In genomic region chr4:148083176-148083899, GRCm38 (mm10) we compare ENCODE assay signal across 9 mouse cellular contexts. TPM values are rescaled to one million over a fixed set of nuclear protein-coding genes. Genes with fewer than 3 reads are reported as not detected.
DNase-seq lines count a peak whose midpoint lies in the region; ATAC-seq and TF ChIP-seq lines count a peak whose summit lies in the region.
"Had no signal": no experiment of that assay in that cellular context is flagged by ENCODE, and none has a peak within 500 bp of the region (broad histone marks: within the 10 kb centered on the region; RNA-seq: fewer than 3 reads in every experiment).

No protein-coding gene starts in this region.

- peaks cover 15% of the 10 kb centered on the region for H3K36me3 ChIP-seq in kidney, embryonic 14.5 days (ENCODE audit: control insufficient read depth, insufficient read depth, low read length)
- peaks cover 24% of the 10 kb centered on the region for H3K36me3 ChIP-seq in heart, embryonic 13.5 days
- no peaks in the 10 kb centered on the region for H3K36me3 ChIP-seq in liver, adult 2 months (ENCODE audit: control insufficient read depth, insufficient read depth, low read length)
- H3K36me3 ChIP-seq in forebrain, embryonic 14.5 days (ENCODE audit: control insufficient read depth, insufficient read depth, low read length): no peaks in the 10 kb centered on the region

- H3K4me1 ChIP-seq in kidney, embryonic 14.5 days (ENCODE audit: control insufficient read depth, insufficient read depth, low read length): peaks cover 31% of the 10 kb centered on the region
- peaks cover 52% of the 10 kb centered on the region for H3K4me1 ChIP-seq in heart, embryonic 13.5 days
- no peaks in the 10 kb centered on the region for H3K4me1 ChIP-seq in liver, adult 2 months (ENCODE audit: control insufficient read depth, insufficient read depth, low read length)
- peaks cover 14% of the 10 kb centered on the region for H3K4me1 ChIP-seq in forebrain, embryonic 14.5 days (ENCODE audit: control insufficient read depth, insufficient read depth, low read length)

- H3K4me3 ChIP-seq in kidney, embryonic 14.5 days (ENCODE audit: low read length): no peak overlapping the region
- no peak overlapping the region for H3K4me3 ChIP-seq in heart, embryonic 13.5 days
- H3K4me3 ChIP-seq in liver, adult 2 months (ENCODE audit: insufficient read depth, low read depth, low read length): no peak overlapping the region
- no peak overlapping the region for H3K4me3 ChIP-seq in forebrain, embryonic 14.5 days (ENCODE audit: low read depth, low read length)
- H3K4me3 ChIP-seq: stomach, embryonic 15.5 days had no signal

- no peak for TF ChIP-seq CTCF in liver, adult 2 months (IDR thresholded peaks at IDR 0.05; ENCODE audit: low read depth, low read length)

- peak; percentile 60 for DNase-seq in kidney, adult 11 months
- DNase-seq in liver, adult 2 months (ENCODE audit: extremely low read depth, low read depth, low spot score): no peak
- DNase-seq in thymus, adult 18-20 months: peak; percentile 47 to 70
- no peak for DNase-seq in forebrain, embryonic 14.5 days (ENCODE audit: low spot score)
- DNase-seq in frontal cortex, postnatal 10 days (ENCODE audit: low spot score in 2 of 2): no peak

- WGBS in kidney, embryonic 14.5 days: 54% methylated on average over 21 of the region's 21 CpGs
- WGBS in heart, embryonic 13.5 days: 51% methylated on average over 21 of the region's 21 CpGs
- WGBS in liver, adult 2 months: 58% methylated on average over 21 of the region's 21 CpGs
- WGBS in forebrain, embryonic 14.5 days: 71% methylated on average over 21 of the region's 21 CpGs

- H3K79me2 ChIP-seq in liver, adult 2 months (ENCODE audit: control insufficient read depth, insufficient read depth, low read length): no peaks in the 10 kb centered on the region

- no peaks in the 10 kb centered on the region for H3K27me3 ChIP-seq in kidney, embryonic 14.5 days (ENCODE audit: control insufficient read depth, insufficient read depth, low read length)
- no peaks in the 10 kb centered on the region for H3K27me3 ChIP-seq in heart, embryonic 13.5 days (replicated peaks)
- no peaks in the 10 kb centered on the region for H3K27me3 ChIP-seq in liver, adult 2 months (ENCODE audit: control insufficient read depth, insufficient read depth, low read length)
- H3K27me3 ChIP-seq in forebrain, embryonic 14.5 days (replicated peaks; ENCODE audit: control insufficient read depth, insufficient read depth, low read length): no peaks in the 10 kb centered on the region
- H3K27me3 ChIP-seq: stomach, embryonic 15.5 days had no signal

- TF ChIP-seq POLR2A in liver, adult 2 months (IDR thresholded peaks at IDR 0.05; ENCODE audit: extremely low read depth, insufficient read depth, low read length): no peak

- H3K27ac ChIP-seq in kidney, embryonic 14.5 days (ENCODE audit: low read depth, low read length): no peak overlapping the region
- H3K27ac ChIP-seq in heart, embryonic 13.5 days (replicated peaks): peak overlapping the region; percentile 32; the same call in 1 of the 2 replicates
- peak overlapping the region; percentile 17; the same call in 1 of the 2 replicates for H3K27ac ChIP-seq in liver, adult 2 months (replicated peaks; ENCODE audit: insufficient read depth, low read depth, low read length)
- H3K27ac ChIP-seq in forebrain, embryonic 14.5 days (ENCODE audit: low read depth, low read length): no peak overlapping the region
- H3K27ac ChIP-seq: stomach, embryonic 15.5 days had no signal

- H3K9ac ChIP-seq in kidney, embryonic 14.5 days (ENCODE audit: low read depth, low read length): no peak overlapping the region
- peak overlapping the region; percentile 47 for H3K9ac ChIP-seq in heart, embryonic 13.5 days
- H3K9ac ChIP-seq in liver, adult 2 months (ENCODE audit: low read depth, low read length): no peak overlapping the region
- H3K9ac ChIP-seq in forebrain, embryonic 14.5 days (ENCODE audit: low read length): no peak overlapping the region
- H3K9ac ChIP-seq: stomach, embryonic 15.5 days had no signal

- H3K4me2 ChIP-seq in kidney, embryonic 14.5 days (replicated peaks; ENCODE audit: low read depth, low read length): no peak overlapping the region
- H3K4me2 ChIP-seq in heart, embryonic 13.5 days: 0 out of 2 replicates have a peak overlapping the region, but pooled peaks have one; percentile 15
- no peak overlapping the region for H3K4me2 ChIP-seq in forebrain, embryonic 14.5 days (ENCODE audit: low read length)
- H3K4me2 ChIP-seq: stomach, embryonic 15.5 days had no signal

- no peak for ATAC-seq in kidney, embryonic 14.5 days (ENCODE audit: low FRiP score, low TSS enrichment)
- no peak for ATAC-seq in heart, embryonic 13.5 days (ENCODE audit: extremely low read depth, insufficient number of reproducible peaks, low FRiP score, low TSS enrichment)
- no peak for ATAC-seq in forebrain, embryonic 14.5 days
- ATAC-seq in erythroblast, adult 5-6 weeks (replicated peaks; ENCODE audit: low FRiP score, poor library complexity, severe bottlenecking): no peak

- H3K9me3 ChIP-seq in kidney, embryonic 14.5 days (ENCODE audit: control insufficient read depth, low read length): no peaks in the 10 kb centered on the region
- no peaks in the 10 kb centered on the region for H3K9me3 ChIP-seq in heart, embryonic 13.5 days
- H3K9me3 ChIP-seq in forebrain, embryonic 14.5 days (replicated peaks; ENCODE audit: control insufficient read depth, low read length): no peaks in the 10 kb centered on the region
- H3K9me3 ChIP-seq: stomach, embryonic 15.5 days had no signal

RNA-seq across cellular contexts. Expression of gene Agtrap, which starts 4.5 kb away (rescaled TPM):
- 17.4 and 22.8 TPM in 2 replicates for polyA plus RNA-seq in kidney, embryonic 14.5 days (2014; fragmentation: Nextera tagmentation; extraction: Ambion mirVana)
- 15.4 and 17.6 TPM in 2 replicates for polyA plus RNA-seq in heart, embryonic 13.5 days (2015; fragmentation: Nextera tagmentation; extraction: Ambion mirVana)
- 2.1 and 2.4 TPM in 2 replicates for total RNA-seq in liver, adult 2 months (2014; rRNA removed)
- polyA plus RNA-seq in liver, adult 2 months (2012; rRNA removed): 3.7 TPM in 2 replicates
- polyA plus RNA-seq in forebrain, embryonic 14.5 days (2014; fragmentation: Nextera tagmentation; extraction: Ambion mirVana): 5.3 and 5.7 TPM in 2 replicates
- 4.6 and 7.3 TPM in 2 replicates for total RNA-seq in erythroblast, adult 5-6 weeks (2015; ENCODE audit: low replicate concordance)
- total RNA-seq in erythroblast, adult 5-6 weeks (2017; ENCODE audit: low replicate concordance): 7.4 and 9.2 TPM in 2 replicates

RNA-seq across cellular contexts. Expression of gene Mthfr, which starts 44.5 kb away (rescaled TPM):
- 11.8 and 19.7 TPM in 2 replicates for polyA plus RNA-seq in kidney, embryonic 14.5 days (2014; fragmentation: Nextera tagmentation; extraction: Ambion mirVana)
- polyA plus RNA-seq in heart, embryonic 13.5 days (2015; fragmentation: Nextera tagmentation; extraction: Ambion mirVana): 11.4 and 11.7 TPM in 2 replicates
- total RNA-seq in liver, adult 2 months (2014; rRNA removed): 4.1 and 6.2 TPM in 2 replicates
- 11.8 and 12.9 TPM in 2 replicates for polyA plus RNA-seq in liver, adult 2 months (2012; rRNA removed)
- 12.4 TPM in 2 replicates for polyA plus RNA-seq in forebrain, embryonic 14.5 days (2014; fragmentation: Nextera tagmentation; extraction: Ambion mirVana)
- total RNA-seq in erythroblast, adult 5-6 weeks (2015; ENCODE audit: low replicate concordance): 1.0 and 5.4 TPM in 2 replicates
- total RNA-seq in erythroblast, adult 5-6 weeks (2017; ENCODE audit: low replicate concordance): 4.9 and 7.7 TPM in 2 replicates

RNA-seq across cellular contexts. Expression of gene Clcn6, which starts 44.7 kb away (rescaled TPM):
- 4.0 and 6.0 TPM in 2 replicates for polyA plus RNA-seq in kidney, embryonic 14.5 days (2014; fragmentation: Nextera tagmentation; extraction: Ambion mirVana)
- 5.8 and 6.5 TPM in 2 replicates for polyA plus RNA-seq in heart, embryonic 13.5 days (2015; fragmentation: Nextera tagmentation; extraction: Ambion mirVana)
- total RNA-seq in liver, adult 2 months (2014; rRNA removed): 1.8 and 2.8 TPM in 2 replicates
- polyA plus RNA-seq in liver, adult 2 months (2012; rRNA removed): 2.0 and 5.3 TPM in 2 replicates
- 19.1 and 24.8 TPM in 2 replicates for polyA plus RNA-seq in forebrain, embryonic 14.5 days (2014; fragmentation: Nextera tagmentation; extraction: Ambion mirVana)
- 0.63 and 2.1 TPM in 2 replicates for total RNA-seq in erythroblast, adult 5-6 weeks (2015; ENCODE audit: low replicate concordance)
- 2.0 and 3.1 TPM in 2 replicates for total RNA-seq in erythroblast, adult 5-6 weeks (2017; ENCODE audit: low replicate concordance)

RNA-seq across cellular contexts. Expression of gene Mad2l2, which starts 46.8 kb away (rescaled TPM):
- polyA plus RNA-seq in kidney, embryonic 14.5 days (2014; fragmentation: Nextera tagmentation; extraction: Ambion mirVana): 81.1 and 99.0 TPM in 2 replicates
- polyA plus RNA-seq in heart, embryonic 13.5 days (2015; fragmentation: Nextera tagmentation; extraction: Ambion mirVana): 33.3 and 39.0 TPM in 2 replicates
- 8.1 and 8.9 TPM in 2 replicates for total RNA-seq in liver, adult 2 months (2014; rRNA removed)
- 49.6 and 58.5 TPM in 2 replicates for polyA plus RNA-seq in liver, adult 2 months (2012; rRNA removed)
- 129 and 141 TPM in 2 replicates for polyA plus RNA-seq in forebrain, embryonic 14.5 days (2014; fragmentation: Nextera tagmentation; extraction: Ambion mirVana)
- 7.3 and 8.6 TPM in 2 replicates for total RNA-seq in erythroblast, adult 5-6 weeks (2015; ENCODE audit: low replicate concordance)
- total RNA-seq in erythroblast, adult 5-6 weeks (2017; ENCODE audit: low replicate concordance): 3.4 and 7.1 TPM in 2 replicates

RNA-seq across cellular contexts. Expression of gene Draxin, which starts 47.2 kb away (rescaled TPM):
- 0.43 and 0.80 TPM in 2 replicates for polyA plus RNA-seq in kidney, embryonic 14.5 days (2014; fragmentation: Nextera tagmentation; extraction: Ambion mirVana)
- 0.03 and 0.05 TPM in 2 replicates for polyA plus RNA-seq in heart, embryonic 13.5 days (2015; fragmentation: Nextera tagmentation; extraction: Ambion mirVana)
- not detected in 2 replicates for total RNA-seq in liver, adult 2 months (2014; rRNA removed)
- not detected in 2 replicates for polyA plus RNA-seq in liver, adult 2 months (2012; rRNA removed)
- polyA plus RNA-seq in forebrain, embryonic 14.5 days (2014; fragmentation: Nextera tagmentation; extraction: Ambion mirVana): 18.8 and 20.7 TPM in 2 replicates
- 0.42 TPM in 1 of 2 replicates, not detected in the other for total RNA-seq in erythroblast, adult 5-6 weeks (2015; ENCODE audit: low replicate concordance)
- total RNA-seq in erythroblast, adult 5-6 weeks (2017; ENCODE audit: low replicate concordance): 0.84 TPM in 1 of 2 replicates, not detected in the other

Comparison
In these comparisons a context has a peak if more than half of its experiments do, and no peak if none do; other contexts are left out.
1. DNase-seq: peak in kidney, adult 11 months (single experiment) and thymus, adult 18-20 months (2 of 2); none in liver, adult 2 months (single experiment), forebrain, embryonic 14.5 days (single experiment) and frontal cortex, postnatal 10 days (0 of 2).
2. H3K27ac ChIP-seq: peak in heart, embryonic 13.5 days (single experiment) and liver, adult 2 months (single experiment); none in kidney, embryonic 14.5 days (single experiment) and forebrain, embryonic 14.5 days (single experiment).